Mouse (Mus musculus): ENCODE measurements around the gene Gm5861.
"Not testable (repeated sequence)": the region's sequence is repeated elsewhere in the genome, so short reads cannot be mapped to it uniquely, and the experiment has no call there.

The Gm5861 gene

DNA sequence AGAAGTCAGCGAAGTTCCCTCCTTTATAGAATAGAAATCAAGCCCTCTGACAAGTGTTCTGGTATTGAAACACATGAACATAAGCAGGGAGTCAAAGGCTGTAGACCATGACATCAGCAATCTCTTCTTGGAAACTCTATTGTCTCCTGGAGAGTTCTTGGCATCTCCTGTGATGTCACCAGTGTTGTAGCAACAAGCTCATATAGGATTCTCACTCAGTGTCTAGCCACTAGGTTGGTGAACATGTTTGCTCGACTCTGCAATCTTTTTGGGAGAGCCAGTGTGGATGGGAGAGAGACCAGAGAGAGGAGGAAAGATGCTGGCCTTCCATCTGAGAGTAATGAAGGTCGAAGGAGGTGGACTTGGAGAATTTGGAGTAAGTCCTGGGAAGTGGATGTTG is at the start of gene Gm5861:
Gm5861 (plus strand) TSS at position 301 of the 400 bp plus-strand sequence.
- DNase-seq, result not testable (repeated sequence)

DNA sequence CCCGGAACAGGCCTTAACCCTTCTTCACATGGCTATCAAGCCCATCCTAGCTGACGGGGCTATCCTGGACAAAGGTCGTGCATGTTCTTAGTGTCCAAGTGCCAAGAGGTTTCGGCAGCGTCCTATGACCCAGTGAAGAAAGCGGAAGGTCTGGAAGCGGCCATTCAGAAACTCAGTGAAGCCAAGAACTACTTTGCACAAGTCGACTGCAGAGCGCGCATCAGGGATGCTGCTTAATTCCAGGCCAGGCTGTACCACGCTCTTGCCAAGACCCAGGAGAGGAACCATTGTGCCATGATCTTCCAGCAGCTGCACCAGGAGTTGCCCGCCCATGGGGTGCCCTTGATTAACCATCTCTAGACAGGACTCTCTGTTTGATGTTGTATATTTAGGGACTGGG is 44.8 kb upstream of the Gm5861 start:
- peak; percentile 1 for DNase-seq
